Mouse (Mus musculus): ENCODE data around the gene Higd1b. TPM values are rescaled to one million over a fixed set of nuclear protein-coding genes. Genes with fewer than 3 reads are reported as not detected.

Gene Higd1b
- total RNA-seq, 2 experiments from 2014 or later = not detected

Other genes with a start within 250 kb of the Higd1b start
- not detected in 2 replicates for gene Fzd2, start 231.5 kb upstream of the Higd1b start, total RNA-seq (2015; ENCODE audit: low replicate concordance)
- gene Fzd2, start 231.5 kb upstream of the Higd1b start, total RNA-seq (2017; ENCODE audit: low replicate concordance) = not detected in 2 replicates
- not detected in 2 replicates for gene Meioc, start 172.1 kb upstream of the Higd1b start, total RNA-seq (2015; ENCODE audit: low replicate concordance)
- gene Meioc, start 172.1 kb upstream of the Higd1b start, total RNA-seq (2017; ENCODE audit: low replicate concordance) = not detected in 2 replicates
- 6.7 and 7.6 TPM in 2 replicates for gene Ccdc43, start 138.1 kb upstream of the Higd1b start, total RNA-seq (2015; ENCODE audit: low replicate concordance)
- gene Ccdc43, start 138.1 kb upstream of the Higd1b start, total RNA-seq (2017; ENCODE audit: low replicate concordance) = 4.0 and 8.1 TPM in 2 replicates
- not detected in 2 replicates for gene Adam11, start 74.4 kb upstream of the Higd1b start, total RNA-seq (2015; ENCODE audit: low replicate concordance)
- gene Adam11, start 74.4 kb upstream of the Higd1b start, total RNA-seq (2017; ENCODE audit: low replicate concordance) = not detected in 2 replicates
- gene Gjc1, start 16.1 kb upstream of the Higd1b start, total RNA-seq (2015; ENCODE audit: low replicate concordance) = not detected in 2 replicates
- gene Gjc1, start 16.1 kb upstream of the Higd1b start, total RNA-seq (2017; ENCODE audit: low replicate concordance) = not detected in 2 replicates
- gene Eftud2, start 45.1 kb downstream of the Higd1b start, total RNA-seq (2015; ENCODE audit: low replicate concordance) = 93.7 and 136 TPM in 2 replicates
- 89.9 and 133 TPM in 2 replicates for gene Eftud2, start 45.1 kb downstream of the Higd1b start, total RNA-seq (2017; ENCODE audit: low replicate concordance)
- not detected in 2 replicates for gene Ccdc103, start 45.4 kb downstream of the Higd1b start, total RNA-seq (2015; ENCODE audit: low replicate concordance)
- gene Ccdc103, start 45.4 kb downstream of the Higd1b start, total RNA-seq (2017; ENCODE audit: low replicate concordance) = 1.3 TPM in 1 of 2 replicates, not detected in the other
- gene Fam187a, start 49.3 kb downstream of the Higd1b start, total RNA-seq (2015; ENCODE audit: low replicate concordance) = not detected in 2 replicates
- not detected in 2 replicates for gene Fam187a, start 49.3 kb downstream of the Higd1b start, total RNA-seq (2017; ENCODE audit: low replicate concordance)
- 31.0 and 38.9 TPM in 2 replicates for gene Gfap, start 65.1 kb downstream of the Higd1b start, total RNA-seq (2015; ENCODE audit: low replicate concordance)
- gene Gfap, start 65.1 kb downstream of the Higd1b start, total RNA-seq (2017; ENCODE audit: low replicate concordance) = 56.2 and 59.8 TPM in 2 replicates
- gene Kif18b, start 89.3 kb downstream of the Higd1b start, total RNA-seq (2015; ENCODE audit: low replicate concordance) = 174 and 202 TPM in 2 replicates
- 136 and 165 TPM in 2 replicates for gene Kif18b, start 89.3 kb downstream of the Higd1b start, total RNA-seq (2017; ENCODE audit: low replicate concordance)
- gene C1ql1, start 110.8 kb downstream of the Higd1b start, total RNA-seq (2015; ENCODE audit: low replicate concordance) = not detected in 2 replicates
- gene C1ql1, start 110.8 kb downstream of the Higd1b start, total RNA-seq (2017; ENCODE audit: low replicate concordance) = not detected in 2 replicates
- 25.2 and 31.0 TPM in 2 replicates for gene Nmt1, start 192.3 kb downstream of the Higd1b start, total RNA-seq (2015; ENCODE audit: low replicate concordance)
- gene Nmt1, start 192.3 kb downstream of the Higd1b start, total RNA-seq (2017; ENCODE audit: low replicate concordance) = 27.1 and 35.8 TPM in 2 replicates
- 6.8 and 13.4 TPM in 2 replicates for gene Dcakd, start 192.5 kb downstream of the Higd1b start, total RNA-seq (2015; ENCODE audit: low replicate concordance)
- gene Dcakd, start 192.5 kb downstream of the Higd1b start, total RNA-seq (2017; ENCODE audit: low replicate concordance) = 4.4 and 10.7 TPM in 2 replicates

All from erythroid progenitor cell, adult 5-6 weeks (primary cell).